Mouse (Mus musculus): ENCODE results near the gene Ddx3x. TPM values are rescaled to one million over a fixed set of nuclear protein-coding genes. Genes with fewer than 3 reads are reported as not detected.

The Ddx3x gene
- total and polyA plus RNA-seq, 3 experiments: 104 to 329 (median 196) TPM

DNA sequence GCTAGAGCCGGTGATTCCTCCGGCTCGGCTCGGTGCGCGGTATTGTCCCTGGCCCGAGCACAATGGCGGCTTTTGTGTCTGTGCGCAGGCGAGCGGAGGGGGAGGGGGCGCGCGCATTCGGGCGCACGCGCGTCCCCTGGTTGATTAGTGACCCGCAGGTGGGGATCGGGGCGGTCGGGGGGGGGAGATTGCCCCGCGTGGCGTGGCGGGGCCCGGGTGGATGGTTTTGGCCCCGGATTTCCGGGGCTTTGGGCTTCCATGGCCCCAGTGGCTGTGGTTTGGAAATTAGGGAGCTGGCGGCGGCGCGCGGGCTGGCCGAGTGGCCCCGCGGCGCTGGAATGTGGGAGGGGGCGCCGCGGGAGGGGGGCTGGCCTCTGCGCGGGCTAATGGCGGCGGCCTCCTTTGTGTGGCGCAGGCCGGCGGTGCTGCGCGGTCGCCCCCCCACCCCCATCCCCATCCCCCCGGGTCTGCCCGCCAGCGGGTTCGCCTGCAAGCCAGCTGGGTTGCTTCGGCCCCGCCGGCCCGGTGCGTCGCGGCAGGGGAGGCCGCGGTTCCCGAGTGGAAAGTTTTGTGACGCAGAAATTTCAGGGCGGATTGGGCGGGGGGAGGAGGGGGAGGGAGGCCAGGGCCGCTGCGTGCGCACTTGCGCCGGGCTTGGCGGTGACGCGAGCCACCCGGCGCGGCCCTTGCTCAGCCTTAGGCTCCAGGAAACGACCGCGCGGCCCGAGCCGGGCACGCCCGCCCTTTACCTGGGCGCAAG, 739 bp downstream of the Ddx3x start:
- dilution Hi-C loops (cut with MboI; ENCODE audit: extremely low pct_ligation_motif_present, extremely low pct_unique_long_range_greater_than_20kb, low sequenced_read_pairs) (no loop called here), in situ Hi-C loops (cut with MboI; ENCODE audit: low pct_ligation_motif_present, low pct_unique_long_range_greater_than_20kb, low sequenced_read_pairs) (no loop called here)
- peak overlapping the region; percentile 72 to 97 (median 83) for H3K4me3 ChIP-seq (replicated peaks in 1 of 3; ENCODE audit: low read depth in 2 of 3, low read length in 2 of 3, poor library complexity in 1 of 3)
- no peak overlapping the region for H3K4me2 ChIP-seq (ENCODE audit: insufficient read depth, low read depth, poor library complexity, severe bottlenecking)
- TF ChIP-seq EP300 (IDR thresholded peaks at IDR 0.05; ENCODE audit: low read length) (no peak), NRF1 (IDR thresholded peaks at IDR 0.05; ENCODE audit: low read depth, low read length) (peak; percentile 70)
- H3K9me3 ChIP-seq (replicated peaks; ENCODE audit: low read length): no peaks in the 10 kb centered on the region
- H3K4me1 ChIP-seq (ENCODE audit: control insufficient read depth in 1 of 2, insufficient read depth in 2 of 2): peaks cover 0 to 5% of the 10 kb centered on the region in 2 experiments; a peak in 1 of 4 replicates
- H3K79me2 ChIP-seq (replicated peaks; ENCODE audit: control insufficient read depth, extremely low read depth, insufficient read depth, poor library complexity, severe bottlenecking): peaks cover 22% of the 10 kb centered on the region
- DNase-seq (ENCODE audit: extremely low read depth): peak; percentile 55
- peak overlapping the region; percentile 97 for H3K9ac ChIP-seq (ENCODE audit: insufficient read depth, low read depth)
- peaks cover 8 to 19% of the 10 kb centered on the region in 2 experiments for H3K36me3 ChIP-seq (replicated peaks in 1 of 2; ENCODE audit: control insufficient read depth in 1 of 2, insufficient read depth in 1 of 2, low read length in 1 of 2)
- peak overlapping the region; percentile 97 for H3K27ac ChIP-seq (ENCODE audit: insufficient read depth, low read depth)
- no peaks in the 10 kb centered on the region for H3K27me3 ChIP-seq (replicated peaks)

DNA sequence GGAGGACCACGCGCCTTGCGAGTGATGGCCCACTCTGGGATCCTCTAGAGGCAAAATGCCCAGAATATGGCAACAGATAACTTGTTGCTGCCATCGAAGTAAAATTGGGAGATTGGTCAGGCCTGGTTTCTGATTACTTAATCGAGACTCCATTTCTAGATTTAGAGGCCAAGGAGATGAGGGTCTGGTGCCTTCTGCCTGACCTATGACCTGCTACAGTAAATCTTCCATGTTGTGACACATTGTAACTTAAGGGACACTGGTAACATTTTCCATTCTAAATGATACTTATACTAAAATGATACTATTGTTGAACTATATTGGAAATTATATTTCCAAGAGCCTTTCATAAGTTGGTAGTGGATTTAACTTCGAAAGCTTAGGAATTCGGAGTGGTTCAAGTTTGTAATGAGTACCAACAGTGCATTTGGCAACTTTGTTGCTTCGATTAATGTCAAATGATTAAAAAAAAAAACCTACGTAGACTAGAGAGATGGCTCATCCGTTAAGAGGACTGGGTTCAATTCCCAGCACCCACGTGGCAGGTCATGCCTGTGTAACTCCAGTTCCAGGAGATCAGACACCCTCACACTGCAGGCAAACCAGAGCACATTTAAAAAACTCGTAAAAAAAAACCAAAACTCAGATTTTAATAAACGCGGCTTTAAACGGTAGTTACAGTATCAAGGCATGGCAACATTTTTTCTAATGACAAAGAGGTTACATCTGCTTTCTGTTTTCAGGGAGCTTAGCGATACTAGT, 1.5 kb downstream of the Ddx3x start:
- peak overlapping the region; percentile 97 for H3K9ac ChIP-seq (ENCODE audit: insufficient read depth, low read depth)
- TF ChIP-seq NELFE (IDR thresholded peaks at IDR 0.05; ENCODE audit: low read depth, low read length) (no peak), POLR2A (IDR thresholded peaks at IDR 0.05; ENCODE audit: low read depth, low read length) (no peak), USF1 (IDR thresholded peaks at IDR 0.05; ENCODE audit: low read depth, low read length) (no peak)
- H3K27me3 ChIP-seq (replicated peaks): no peaks in the 10 kb centered on the region
- peaks cover 22% of the 10 kb centered on the region for H3K79me2 ChIP-seq (replicated peaks; ENCODE audit: control insufficient read depth, extremely low read depth, insufficient read depth, poor library complexity, severe bottlenecking)
- H3K4me2 ChIP-seq (ENCODE audit: insufficient read depth, low read depth, poor library complexity, severe bottlenecking): peak overlapping the region; percentile 75
- peaks cover 0 to 5% of the 10 kb centered on the region in 2 experiments; a peak in 1 of 4 replicates for H3K4me1 ChIP-seq (ENCODE audit: control insufficient read depth in 1 of 2, insufficient read depth in 2 of 2)
- H3K36me3 ChIP-seq (replicated peaks in 1 of 2; ENCODE audit: control insufficient read depth in 1 of 2, insufficient read depth in 1 of 2, low read length in 1 of 2): peaks cover 10 to 23% of the 10 kb centered on the region in 2 experiments
- peak; percentile 17 for DNase-seq (ENCODE audit: extremely low read depth)
- no peaks in the 10 kb centered on the region for H3K9me3 ChIP-seq (replicated peaks; ENCODE audit: low read length)
- dilution Hi-C loops (cut with MboI; ENCODE audit: extremely low pct_ligation_motif_present, extremely low pct_unique_long_range_greater_than_20kb, low sequenced_read_pairs): no loop called here
- peak overlapping the region; percentile 72 to 97 (median 83) for H3K4me3 ChIP-seq (replicated peaks in 1 of 3; ENCODE audit: low read depth in 2 of 3, low read length in 2 of 3, poor library complexity in 1 of 3)
- in situ Hi-C loops (cut with MboI; ENCODE audit: low pct_ligation_motif_present, low pct_unique_long_range_greater_than_20kb, low sequenced_read_pairs): no loop called here
- peak overlapping the region; percentile 97 for H3K27ac ChIP-seq (ENCODE audit: insufficient read depth, low read depth)

- peak; percentile 15; the same call in 1 of the 2 replicates for TF ChIP-seq POLR2A (IDR thresholded peaks at IDR 0.05; ENCODE audit: low read depth, low read length)
- no peak for TF ChIP-seq EP300 (IDR thresholded peaks at IDR 0.05; ENCODE audit: low read length)
- Histone ChIP-seq H3K4me2 (ENCODE audit: insufficient read depth, low read depth, poor library complexity, severe bottlenecking) (no peak overlapping the region), H3K27me3 (replicated peaks) (no peaks in the 10 kb centered on the region), H3K4me1 (ENCODE audit: control insufficient read depth in 1 of 2, insufficient read depth in 2 of 2) (no peaks in the 10 kb centered on the region), H3K27ac (ENCODE audit: insufficient read depth, low read depth) (no peak overlapping the region), H3K36me3 (replicated peaks in 1 of 2; ENCODE audit: control insufficient read depth in 1 of 2, insufficient read depth in 1 of 2, low read length in 1 of 2) (peaks cover 27 to 56% of the 10 kb centered on the region in 2 experiments), H3K79me2 (replicated peaks; ENCODE audit: control insufficient read depth, extremely low read depth, insufficient read depth, poor library complexity, severe bottlenecking) (peaks cover 22% of the 10 kb centered on the region), H3K4me3 (replicated peaks in 1 of 3; ENCODE audit: low read depth in 2 of 3, low read length in 2 of 3, poor library complexity in 1 of 3) (no peak overlapping the region), H3K9ac (ENCODE audit: insufficient read depth, low read depth) (no peak overlapping the region), H3K9me3 (replicated peaks; ENCODE audit: low read length) (no peaks in the 10 kb centered on the region)
- DNase-seq (ENCODE audit: extremely low read depth): no peak
- in situ Hi-C loops (cut with MboI; ENCODE audit: low pct_ligation_motif_present, low pct_unique_long_range_greater_than_20kb, low sequenced_read_pairs): no loop called here
- dilution Hi-C loops (cut with MboI; ENCODE audit: extremely low pct_ligation_motif_present, extremely low pct_unique_long_range_greater_than_20kb, low sequenced_read_pairs): no loop called here
Observed at GRCm38 (mm10) chrX:13285772-13286171, 5.0 kb downstream of the Ddx3x start.
